Mouse (Mus musculus) lung, postnatal 4 days (tissue): ENCODE results near the gene Bnip3.
A peak's percentile ranks its signal among the peaks of the same experiment; 100 is the strongest.

Experiments used
- DNase-seq, 2 experiments: peaks; one replicate each; pipeline ENCODE4 v3.0.0; 2021

The Bnip3 gene

DNA sequence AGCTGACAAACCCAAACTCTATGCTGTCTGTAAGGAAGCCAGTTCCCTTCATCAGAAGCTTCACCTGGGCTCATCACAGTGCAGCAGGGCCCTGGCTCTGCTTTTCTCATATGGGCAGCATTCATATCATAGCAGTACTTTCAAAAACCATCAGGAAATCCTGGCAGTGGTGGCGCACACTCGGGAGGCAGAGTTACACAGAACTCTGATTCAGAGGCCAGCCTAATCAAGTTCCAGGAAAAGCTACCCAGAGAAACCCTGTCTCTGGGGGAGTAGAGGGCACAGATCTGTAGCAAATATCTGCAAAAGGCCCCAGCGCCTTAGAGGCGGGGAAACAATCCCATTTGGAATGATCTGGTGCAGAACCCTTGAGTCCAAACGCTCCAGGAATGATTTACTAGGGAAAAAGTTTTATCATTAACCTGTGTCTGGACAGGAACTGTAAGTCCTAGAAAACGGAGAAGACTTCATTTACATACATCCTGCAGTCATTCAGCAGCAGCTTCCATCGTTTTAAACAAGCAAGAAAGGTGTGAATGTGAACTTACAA, 5.4 kb downstream of the Bnip3 start:
- no peak for DNase-seq

DNA sequence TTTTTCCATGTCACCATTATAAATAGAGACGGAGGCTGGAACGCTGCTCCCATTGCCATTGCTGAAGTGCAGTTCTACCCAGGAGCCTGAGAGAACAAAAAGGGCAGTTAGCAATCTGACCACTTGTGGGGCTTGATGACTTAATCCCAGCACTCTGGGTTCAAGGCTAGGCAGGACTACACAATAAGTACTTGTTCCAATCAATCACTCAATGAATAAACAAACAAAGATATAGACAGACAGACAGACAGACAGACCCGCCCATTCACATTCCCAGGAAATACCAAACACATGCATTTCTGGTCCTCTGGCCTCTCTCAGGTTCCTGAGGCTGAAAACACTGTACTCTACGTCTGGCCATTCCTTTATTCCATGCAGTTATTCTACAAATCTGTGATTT, 10.6 kb downstream of the Bnip3 start:
- no peak for DNase-seq

DNA sequence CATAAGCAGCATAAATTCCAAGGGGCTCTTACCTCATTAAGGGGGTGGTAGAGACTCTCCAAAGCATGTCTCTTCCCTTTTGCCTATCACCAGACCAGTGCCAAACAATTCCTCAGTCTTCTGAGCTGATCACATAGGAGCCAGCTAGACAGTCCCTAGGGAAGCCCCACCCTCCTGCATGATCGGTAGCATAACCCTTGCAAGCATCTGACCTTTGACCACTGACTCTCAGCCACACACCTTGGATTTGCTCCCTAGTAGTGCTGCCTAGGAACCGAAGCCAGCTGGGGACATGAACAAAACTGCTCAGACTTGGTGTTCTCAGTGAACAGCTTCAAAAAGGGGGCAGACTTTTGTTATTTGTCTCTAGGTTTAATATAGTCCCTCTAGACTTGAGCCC, 11.2 kb downstream of the Bnip3 start:
- no peak for DNase-seq

DNA sequence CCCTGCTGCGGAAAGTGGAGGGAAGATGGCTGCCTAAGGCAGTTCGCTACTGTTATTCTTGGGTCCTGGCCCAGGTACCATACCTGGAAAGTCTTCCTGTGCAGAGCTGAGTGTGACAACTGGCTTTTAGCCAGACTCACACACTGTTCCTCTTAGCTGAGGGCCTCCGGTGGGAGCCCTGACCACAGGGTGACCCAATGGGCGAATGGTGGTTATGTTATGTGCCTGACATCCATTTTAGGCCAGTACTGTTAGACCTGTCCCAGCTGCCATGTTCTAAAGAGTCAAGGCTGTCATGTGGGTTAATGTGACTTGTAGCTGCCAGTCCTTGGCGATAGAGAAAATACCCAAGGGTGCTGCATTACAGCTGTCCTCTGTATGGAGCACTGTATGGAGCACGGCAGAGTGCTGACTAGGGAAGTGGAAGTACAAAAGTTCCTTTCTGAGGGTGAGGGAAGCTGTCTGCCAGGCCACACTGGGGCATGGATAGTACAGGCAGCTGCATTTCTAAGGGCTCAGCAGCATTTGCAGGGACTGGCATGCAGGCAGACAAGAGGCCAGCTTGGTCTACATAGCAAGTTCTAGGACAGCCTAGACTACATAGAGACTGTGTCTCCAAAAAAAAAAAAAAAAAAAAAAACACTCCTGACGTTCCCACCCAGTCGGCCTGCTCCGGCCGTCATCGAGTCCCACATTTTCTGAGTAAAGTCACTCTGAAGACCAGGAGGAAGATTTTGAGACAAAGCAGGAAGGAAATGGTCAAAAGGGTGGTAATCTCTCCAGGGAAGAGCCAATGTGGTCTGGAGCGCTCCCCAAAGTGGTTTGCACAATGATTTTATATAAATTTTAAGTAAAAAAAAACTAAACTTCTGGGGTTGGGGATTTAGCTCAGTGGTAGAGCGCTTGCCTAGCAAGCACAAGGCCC, 23.7 kb downstream of the Bnip3 start:
- DNase-seq = no peak

DNA sequence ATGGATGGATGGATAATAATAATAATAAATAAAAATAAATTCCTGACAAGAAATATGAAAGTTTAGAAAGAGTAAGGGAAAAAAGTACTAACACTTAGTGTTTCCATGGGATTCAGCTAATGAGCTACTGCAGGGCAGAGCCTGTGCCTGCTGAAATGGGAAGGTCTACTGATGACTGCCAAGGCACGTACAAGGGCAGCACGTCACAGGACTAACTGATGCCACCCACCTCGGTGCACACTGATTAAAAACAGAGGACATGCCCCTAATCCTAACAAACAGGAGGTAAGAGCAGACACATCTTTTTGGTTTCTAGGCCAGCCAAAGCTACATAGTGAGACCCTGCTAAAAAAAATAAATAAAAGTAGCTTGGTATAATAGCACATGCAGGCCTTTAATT, 25.6 kb downstream of the Bnip3 start:
- DNase-seq = no peak

DNA sequence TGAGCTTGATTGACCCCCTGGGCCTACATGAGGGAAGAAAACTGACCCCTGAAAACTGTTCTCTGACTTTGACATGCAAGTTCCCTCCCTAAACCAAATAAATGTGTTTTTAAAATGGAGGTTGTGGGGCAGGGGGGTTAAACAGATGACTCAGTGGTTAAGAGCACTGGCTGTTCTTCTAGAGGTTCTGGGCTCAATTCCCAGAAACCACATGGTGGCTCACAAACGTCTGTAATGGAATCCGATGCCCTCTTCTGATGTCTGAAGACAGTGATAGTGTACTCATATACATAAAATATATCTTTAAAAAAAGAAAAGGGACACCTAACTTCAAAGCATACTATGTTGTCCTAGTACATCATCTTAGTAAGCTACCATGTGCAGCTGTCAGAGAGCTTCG, 34.3 kb downstream of the Bnip3 start:
- DNase-seq = no peak

DNA sequence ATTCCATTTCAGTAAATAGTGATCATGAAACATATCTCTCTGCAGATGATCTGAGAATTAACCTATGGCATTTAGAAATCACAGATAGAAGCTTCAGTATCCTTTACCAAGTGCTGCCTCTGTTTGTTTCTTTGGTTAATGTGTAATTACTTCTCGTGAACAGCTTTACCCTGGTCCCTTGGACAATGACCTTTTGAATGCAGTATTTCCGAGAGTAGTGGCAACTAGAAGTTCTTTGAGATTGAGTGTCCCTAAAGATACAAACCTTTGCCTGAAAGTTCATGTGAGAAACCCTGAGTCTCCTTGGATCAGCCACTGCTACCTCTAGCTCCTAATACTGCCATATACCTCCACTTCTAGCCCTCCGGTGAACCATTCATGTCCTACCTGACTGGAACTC, 36.4 kb downstream of the Bnip3 start:
- no peak for DNase-seq

DNA sequence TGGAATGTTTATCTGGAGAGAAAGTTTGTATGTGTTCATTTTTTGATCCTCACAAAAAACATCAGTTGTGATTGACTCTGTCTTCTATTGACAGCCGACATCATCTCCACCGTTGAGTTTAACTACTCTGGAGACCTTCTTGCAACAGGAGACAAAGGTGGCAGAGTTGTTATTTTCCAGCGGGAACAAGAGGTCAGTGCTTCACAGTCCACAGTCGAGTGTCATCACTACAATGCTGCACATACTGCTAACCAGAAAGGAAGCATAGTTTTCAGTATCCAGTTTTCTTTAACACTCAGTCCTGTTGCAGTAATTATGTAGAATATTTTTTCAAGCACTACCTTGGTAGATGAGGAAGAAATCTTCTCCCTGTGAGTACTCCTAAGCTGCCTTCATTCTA, 41.0 kb downstream of the Bnip3 start:
- DNase-seq = no peak

DNA sequence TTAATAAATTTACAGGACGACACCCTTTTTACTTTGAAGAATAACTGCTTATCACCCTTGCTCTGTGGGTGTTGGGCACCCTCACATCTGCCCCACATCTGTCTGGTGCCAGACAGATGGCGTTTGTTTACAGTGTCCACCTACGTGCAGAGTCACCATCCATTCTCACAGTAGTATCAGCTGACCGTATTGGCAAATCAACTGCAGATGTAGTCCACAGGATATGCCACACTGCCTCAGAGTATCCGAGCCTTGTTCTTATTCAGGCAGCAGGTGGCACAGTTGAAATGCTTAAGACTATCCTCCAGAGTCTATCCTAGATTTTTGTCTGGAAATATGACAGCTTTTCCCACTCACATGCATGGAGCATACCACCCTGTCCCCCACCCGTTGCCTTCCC, 42.0 kb downstream of the Bnip3 start:
- no peak for DNase-seq

DNA sequence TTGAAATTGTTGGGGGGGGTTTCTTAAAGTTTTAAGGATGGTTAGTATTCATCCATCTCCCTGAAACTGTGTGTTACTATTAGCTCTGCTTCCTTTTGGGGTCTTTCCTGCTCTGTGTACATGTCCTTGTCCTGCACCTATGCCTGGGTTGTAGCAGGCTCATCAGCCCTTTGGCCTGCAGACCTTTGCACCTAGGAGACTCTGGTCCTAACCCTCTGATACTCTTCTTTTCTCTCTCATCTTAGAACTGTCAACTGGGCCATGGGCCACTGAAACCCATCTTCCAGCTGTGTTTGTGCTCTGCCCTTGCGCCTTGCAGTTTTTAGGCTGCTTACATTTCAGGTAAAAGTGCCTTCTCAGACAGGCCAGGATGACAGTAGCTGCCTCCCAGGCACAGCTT, 44.5 kb downstream of the Bnip3 start:
- no peak for DNase-seq

DNA sequence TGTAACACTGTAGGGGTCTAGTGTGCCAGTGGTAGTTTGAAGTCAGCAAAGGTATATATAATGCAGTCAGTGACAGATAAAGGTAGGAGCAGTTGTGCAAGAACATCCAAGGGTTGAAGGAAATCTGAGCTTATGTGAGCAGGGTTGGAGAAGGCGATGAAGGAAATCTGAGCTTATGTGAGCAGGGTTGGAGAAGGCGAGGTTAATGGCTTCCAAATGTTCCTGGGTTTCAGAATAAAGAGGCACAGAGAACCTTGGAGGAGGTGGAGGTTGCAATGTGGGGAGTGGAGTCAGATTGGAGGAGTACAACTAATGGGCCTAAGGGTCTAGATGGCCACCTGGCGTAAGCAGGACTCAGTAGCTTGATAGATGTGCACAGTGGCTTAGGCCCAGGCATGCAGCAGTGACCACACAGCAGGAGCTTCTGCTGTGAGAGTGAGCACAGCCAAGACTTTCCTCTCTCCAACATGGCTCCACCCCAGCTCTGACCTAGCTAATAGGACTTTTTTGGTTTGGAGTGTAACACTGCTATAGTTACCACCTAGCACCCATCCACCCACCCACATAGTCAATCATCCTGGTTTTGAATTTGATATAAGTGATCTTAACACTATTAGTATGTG, 45.3 kb downstream of the Bnip3 start:
- no peak for DNase-seq

DNA sequence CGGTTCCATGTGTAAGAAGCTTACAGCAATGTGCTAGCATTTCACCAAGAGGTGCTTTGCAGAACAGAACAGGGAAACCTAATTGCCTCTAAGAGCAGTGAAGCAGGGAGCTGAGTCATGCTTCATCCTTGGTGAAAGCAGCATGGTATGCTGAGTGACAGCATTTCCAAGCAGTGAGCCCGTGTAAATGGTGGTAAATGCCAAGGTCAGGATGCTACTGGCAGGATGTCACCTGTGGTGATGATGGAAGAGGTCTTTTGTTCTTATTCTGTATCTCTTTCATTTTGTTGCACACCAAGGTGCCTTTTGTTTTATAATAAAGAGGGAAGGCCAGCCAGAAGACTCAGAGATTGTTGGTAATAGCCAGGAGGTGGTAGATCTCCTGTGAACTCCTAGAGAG, 52.6 kb downstream of the Bnip3 start:
- no peak for DNase-seq

DNA sequence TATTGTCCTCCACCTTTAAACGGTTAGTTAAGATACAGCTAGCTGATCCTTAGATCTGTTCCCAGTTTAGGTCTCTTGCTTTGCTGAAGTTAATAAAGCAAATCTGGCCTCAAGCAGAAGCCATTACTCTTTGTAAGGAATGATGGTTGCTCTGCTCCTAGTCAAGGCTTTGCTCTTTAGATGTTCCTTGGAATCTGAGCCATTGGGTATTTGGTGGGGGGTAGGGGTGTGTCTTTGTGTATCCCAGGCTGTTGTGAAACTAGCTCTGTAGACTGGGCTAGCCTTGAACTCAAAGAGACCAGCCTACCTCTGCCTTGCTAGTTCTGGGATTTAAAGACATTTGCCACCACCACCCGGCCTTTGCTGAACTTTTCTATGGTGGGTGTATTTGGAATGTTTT, 55.1 kb downstream of the Bnip3 start:
- DNase-seq = no peak

DNA sequence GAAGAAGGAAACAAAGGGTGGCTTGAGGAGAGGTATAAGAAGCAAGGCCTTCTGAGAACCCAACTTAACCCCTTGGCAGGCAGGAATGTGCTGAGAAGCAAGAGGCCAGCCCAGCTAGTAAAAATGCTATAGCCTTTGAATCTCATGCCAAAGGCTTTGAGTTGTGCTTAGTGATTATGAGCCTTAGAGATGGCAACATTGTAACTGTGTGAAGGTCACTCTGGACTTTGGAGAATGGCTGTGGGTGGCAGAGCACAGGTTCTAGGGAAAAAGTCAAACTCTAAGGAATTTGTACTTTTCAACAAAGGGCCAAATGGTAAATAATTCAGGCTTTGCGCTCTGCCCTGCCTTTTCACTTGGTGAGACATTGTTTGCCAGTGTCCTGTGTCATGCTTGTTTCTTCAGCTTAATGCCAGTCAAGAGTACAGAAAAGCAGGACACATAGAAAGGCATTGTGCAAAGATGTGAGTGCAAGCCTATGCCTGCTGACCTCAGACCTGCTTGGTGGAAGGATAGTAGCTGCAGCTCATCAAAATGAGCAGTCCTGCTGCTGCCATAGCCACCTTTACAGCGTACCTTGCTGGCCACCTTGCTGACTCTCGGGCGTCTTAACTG, 55.8 kb downstream of the Bnip3 start:
- no peak for DNase-seq

DNA sequence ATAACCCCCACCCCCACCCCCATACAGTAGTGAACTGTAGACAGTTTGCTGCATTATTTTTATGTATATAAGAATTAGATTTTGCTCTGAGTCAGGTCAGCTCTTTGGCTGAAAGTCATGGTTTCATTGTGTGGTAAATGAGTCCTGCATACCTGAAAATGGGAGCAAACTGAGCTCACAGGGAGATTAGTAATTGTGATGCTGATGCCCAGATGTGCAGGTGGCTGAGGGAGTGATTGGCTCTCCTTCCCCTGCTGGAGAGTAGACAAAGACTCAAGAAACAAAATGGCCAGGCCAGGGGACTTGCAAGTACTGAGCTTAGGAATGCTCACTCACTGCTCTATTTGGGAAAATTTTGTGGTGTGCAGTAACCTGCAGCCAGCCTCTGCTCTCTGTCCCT, 59.2 kb downstream of the Bnip3 start:
- DNase-seq = no peak

DNA sequence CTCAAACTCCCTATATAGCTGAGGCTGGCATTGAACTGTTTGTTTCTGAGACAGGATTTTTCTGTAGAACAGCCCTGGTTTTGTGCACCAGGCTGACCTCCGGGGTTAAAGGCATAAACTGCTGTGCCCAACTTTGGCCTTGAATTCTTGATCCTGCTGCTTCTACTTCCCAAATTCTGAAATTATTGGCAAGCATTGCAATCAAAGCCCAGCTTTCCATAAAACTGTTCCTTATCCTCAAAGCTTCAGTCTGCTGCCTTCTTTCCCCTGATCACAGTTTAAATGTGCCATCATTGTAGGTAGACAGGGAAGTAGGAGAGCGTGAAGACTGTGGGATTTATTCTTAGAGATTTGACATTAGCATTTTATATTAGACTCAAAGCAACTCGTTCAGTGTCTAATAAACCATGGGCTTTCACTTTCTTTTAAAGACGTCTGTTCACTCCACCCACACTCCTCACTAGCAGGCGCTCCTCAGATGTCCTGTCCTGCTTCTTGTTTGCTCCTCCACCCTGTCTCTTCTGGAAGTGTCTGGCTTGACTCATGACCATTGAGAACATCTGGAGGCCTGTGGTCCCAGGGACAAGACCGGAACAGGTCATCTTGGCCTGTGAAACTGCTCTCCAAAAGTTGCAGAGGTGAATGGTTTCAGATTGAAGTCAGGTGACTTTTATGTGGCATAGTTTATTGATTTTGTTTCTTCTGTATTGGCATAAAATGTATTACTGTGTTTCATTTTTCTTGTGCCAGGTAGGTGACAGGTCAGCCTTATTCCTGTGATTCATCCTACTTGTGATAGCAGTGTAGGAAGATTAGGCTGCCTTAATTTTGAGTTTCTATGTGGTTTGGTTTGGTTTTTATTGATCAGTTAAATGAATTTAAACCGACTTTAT, 61.0 kb downstream of the Bnip3 start:
- DNase-seq = no peak

DNA sequence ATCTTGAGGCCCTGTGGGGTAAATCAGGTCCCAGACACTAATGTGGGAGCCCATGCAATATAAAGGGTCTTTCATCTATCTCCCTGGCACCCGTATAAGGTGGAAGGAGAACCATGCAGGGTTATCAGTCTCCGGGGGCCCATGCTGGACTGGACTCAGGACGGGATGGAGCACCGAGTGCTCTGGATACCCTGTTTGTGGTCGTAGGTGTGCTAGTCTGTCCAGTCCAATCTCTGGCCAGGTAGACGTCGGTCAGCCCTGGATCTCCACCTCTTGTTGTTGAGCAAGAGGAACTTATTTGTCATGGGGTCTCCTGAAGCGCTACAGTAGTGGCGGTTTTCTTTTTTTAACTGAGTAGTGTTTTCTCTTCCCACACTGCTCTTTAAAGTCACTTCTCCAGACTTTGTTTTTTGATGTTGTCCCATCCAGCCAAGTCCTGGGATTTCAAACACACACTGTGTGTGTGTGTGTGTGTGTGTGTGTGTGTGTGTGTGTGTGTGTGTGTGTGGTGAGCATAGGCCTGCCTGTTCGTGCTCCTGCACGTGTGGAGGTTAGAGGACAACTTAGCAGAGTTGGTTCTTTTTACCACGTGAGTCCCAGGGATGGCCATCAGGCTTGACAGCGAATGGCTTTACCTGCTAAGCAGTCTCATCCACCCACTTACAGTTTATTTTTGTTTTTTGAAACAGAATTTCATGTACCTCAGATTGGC, 61.8 kb downstream of the Bnip3 start:
- no peak for DNase-seq

DNA sequence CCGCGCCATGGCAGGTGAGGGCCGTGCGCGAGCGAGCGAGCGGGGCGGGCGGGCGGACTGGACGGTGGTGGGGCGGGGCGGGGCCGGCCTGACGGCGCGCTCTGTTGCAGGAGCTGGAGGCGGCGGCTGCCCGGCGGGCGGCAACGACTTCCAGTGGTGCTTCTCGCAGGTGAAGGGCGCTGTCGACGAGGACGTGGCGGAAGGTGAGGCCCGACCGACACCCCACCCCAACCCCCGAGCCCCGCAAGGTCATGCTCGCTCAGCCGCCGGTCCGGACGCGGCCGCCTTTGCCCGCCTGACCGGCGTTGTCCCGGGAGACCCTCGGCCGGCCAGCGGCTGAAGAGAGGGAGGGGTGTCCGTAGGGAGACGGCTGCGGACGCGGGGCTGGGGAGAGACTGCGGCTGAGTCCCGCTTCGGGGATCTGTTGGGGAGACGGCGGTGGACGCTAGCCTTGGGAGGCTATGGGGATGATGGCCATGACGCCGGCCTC, 62.8 kb downstream of the Bnip3 start:
- DNase-seq = no peak

DNA sequence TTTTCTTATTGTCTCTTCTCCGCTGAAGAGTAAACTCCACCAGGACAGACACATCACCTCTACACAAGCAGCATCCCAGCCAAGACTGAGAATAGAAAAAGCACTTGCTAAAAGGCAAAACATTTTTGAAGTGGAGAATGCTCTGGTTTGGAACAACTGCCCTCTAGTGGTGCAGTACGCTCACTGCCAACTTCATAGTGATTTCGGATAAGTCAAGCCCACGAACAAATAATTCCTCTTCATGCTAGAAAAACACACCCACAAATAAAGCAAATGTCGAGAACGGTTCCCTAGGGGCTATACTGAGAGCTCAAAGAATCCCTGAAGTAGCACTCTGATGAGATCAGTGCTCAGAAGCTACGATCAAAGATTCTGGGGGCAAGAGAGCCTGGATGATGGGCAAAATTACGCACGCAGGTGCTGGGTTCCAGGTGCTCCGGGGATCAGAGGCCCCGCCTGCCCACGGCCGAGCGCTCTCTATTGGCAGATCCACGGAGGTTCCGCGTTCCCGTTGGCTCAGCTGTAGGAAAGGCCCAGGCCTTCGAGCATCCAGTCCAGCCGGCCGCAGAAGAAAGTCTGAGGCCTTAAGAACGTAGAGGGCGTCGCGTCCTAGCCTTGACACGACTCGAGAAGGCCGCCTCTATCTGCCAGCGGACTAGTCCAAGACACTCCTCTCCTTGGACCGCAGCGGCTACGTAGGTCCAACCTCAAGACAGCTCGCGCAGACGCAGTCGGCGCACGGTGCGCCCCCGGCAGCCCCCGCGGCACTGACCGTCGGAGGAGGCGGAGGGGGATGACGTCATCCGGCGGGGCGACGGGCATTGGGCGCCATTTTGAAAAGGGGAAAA, 63.6 kb downstream of the Bnip3 start, which contains the start of the genes Ppp2r2d and Mapk1ip1:
TSS of gene Ppp2r2d (plus strand) at position 536 of the 848 bp plus-strand sequence.
TSS of gene Mapk1ip1 (minus strand) at position 730 of the 848 bp plus-strand sequence.
- DNase-seq = peak; percentile 97 to 98

DNA sequence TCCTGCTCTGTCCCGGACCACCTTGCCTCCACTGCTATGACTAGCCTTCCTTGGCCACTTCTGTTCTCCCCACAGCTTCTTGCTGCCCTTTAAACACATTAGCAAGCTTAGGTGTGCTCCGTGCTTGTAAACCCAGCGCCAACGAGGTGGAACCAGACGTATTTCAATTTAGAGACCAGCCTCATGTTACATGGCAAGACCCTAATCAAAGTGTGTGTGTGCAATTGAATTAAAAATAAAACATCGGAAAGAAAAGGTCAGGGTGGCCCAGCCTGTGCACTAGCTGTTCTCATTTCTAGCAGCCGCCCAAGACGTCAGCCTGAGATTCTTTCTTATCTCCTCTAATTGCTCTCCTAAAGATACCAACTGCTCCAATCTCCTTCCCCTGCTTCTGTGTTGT, 64.2 kb downstream of the Bnip3 start:
- no peak for DNase-seq

DNA sequence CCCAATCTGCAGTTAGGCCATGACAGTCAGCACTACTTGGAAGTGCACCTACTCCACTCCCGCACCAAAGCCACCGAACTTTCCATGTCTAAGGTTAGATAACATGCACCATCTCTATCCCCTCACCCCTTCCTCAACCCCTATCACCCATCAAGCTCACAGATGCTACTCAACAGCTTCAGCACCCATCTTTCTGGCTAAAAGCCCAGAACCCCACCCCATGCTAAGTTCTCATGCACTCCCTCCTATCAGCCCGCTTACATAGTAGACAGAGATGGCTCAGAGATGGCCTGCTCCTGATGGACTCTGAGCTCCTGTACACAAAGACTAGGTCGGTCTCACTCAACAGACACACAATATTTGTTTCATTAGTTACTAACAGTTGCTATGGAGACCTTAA, 65.9 kb downstream of the Bnip3 start:
- DNase-seq = no peak
